Mouse (Mus musculus): ENCODE data around the gene Zfp518a.

Zfp518a gene

GRCm38 (mm10) chr19:40894519-40895392 lies at the start of gene Zfp518a:
TSS of gene Zfp518a (plus strand) at chr19:40894705.
- peak; percentile 82 for DNase-seq

DNA sequence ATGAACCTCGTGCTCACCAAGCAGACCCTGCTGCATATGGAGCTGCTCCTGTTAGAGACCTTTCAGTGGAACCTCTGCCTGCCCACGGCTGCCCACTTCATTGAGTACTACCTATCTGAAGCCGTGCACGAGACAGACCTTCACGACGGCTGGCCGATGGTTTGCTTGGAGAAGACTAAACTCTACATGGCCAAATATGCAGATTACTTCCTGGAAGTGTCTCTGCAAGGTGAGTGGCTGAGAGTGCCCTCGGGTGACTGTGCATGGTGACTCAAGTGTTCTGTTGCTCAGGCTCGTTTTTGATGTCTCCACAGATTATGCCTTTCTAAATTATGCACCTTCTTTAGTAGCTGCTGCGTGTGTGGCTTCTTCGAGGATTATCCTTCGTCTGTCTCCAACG lies 49.8 kb upstream of the Zfp518a start:
- no peak for DNase-seq

- no peak for DNase-seq
Observed at GRCm38 (mm10) chr19:40849391-40849790, 45.1 kb upstream of the Zfp518a start.

GRCm38 (mm10) chr19:40859555-40859954 lies 35.0 kb upstream of the Zfp518a start:
- DNase-seq, result no peak

DNA sequence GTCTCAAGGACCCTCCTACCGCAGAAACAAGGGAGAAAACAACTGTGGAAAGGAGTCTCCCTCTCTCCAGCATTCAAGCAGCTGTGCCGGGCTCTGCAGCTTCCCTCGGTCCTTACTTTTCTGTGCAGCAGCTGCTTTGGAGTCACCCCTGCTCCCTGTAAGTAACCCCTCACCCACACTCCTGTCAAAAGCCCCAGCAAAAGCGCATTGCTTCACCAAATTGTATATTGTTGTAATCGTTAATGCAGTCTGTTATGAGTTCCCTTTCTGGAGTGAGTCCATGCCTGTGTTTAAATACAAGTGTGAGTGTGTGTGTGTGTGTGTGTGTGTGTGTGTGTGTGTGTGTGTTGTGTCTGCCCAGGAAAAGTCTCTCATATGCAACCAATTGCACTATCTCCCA lies 26.2 kb upstream of the Zfp518a start:
- DNase-seq, result no peak

- no peak for DNase-seq
Observed at GRCm38 (mm10) chr19:40869425-40870105, 24.9 kb upstream of the Zfp518a start.

GRCm38 (mm10) chr19:40872955-40873665 lies 21.4 kb upstream of the Zfp518a start:
- peak; percentile 82 for DNase-seq

GRCm38 (mm10) chr19:40881700-40882099 lies 12.8 kb upstream of the Zfp518a start:
- DNase-seq, result no peak

GRCm38 (mm10) chr19:40888887-40889286 lies 5.6 kb upstream of the Zfp518a start:
- DNase-seq, result no peak

DNA sequence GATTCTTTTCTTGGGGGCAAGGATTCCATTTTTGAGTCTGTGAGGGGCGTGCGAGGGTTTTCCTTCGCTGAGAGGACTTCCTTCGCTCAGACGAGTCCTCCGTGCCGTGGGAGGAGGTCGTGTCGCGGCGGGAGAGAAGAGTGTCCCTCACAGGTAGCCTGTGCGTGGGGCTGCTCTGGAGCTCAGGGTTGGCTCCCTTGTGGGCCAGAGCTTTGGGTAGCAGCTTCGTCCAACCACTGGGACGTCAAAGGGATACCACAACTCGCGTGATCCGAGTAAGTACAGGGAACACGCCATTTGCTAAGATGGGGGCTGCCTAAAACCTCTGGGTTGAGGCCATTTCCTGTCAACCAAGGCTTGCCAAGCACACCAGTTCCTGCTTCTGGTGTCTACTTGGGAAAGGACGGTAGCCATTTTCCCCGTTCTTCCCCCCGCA lies 416 bp upstream of the Zfp518a start:
- DNase-seq, result no peak

DNA sequence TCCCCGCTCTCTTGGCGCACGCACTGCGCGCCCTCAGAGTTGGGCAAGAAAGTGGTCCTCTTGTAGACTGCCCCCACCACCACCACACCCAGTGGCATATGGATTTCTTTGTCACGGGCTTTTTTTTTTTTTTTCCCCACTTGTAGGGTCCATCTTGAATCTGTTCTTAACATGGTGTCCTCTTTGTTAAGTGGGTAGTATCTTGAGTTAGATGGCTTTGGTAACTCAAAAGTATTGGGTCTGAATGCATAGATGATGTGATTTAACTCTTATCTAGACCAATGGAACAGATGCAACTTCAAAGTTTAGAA lies 843 bp downstream of the Zfp518a start:
- DNase-seq, result no peak

- DNase-seq, result no peak
Observed at GRCm38 (mm10) chr19:40931581-40932369, 37.3 kb downstream of the Zfp518a start.

- no peak for DNase-seq
Observed at GRCm38 (mm10) chr19:40935376-40935775, 40.9 kb downstream of the Zfp518a start.

DNA sequence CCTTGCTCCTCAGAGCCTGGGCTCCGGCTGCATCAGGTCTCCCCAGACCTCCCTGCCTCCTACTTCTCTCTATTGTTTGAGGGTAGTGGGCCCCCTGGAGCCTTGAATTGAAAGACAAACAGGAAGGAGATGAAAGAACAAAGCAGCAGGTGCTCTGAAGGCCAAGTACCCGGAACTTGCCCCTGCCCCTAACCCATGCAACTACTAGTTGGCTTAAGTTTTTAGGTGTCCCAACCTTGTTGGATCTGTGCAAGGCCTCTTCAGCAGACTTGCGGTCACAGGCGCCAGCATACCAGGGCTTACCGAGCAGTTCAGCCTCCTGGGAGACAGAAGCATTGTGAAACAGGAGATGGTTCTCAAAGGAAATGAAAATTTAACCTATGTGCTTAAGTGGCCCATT lies 41.5 kb downstream of the Zfp518a start:
- no peak for DNase-seq

DNA sequence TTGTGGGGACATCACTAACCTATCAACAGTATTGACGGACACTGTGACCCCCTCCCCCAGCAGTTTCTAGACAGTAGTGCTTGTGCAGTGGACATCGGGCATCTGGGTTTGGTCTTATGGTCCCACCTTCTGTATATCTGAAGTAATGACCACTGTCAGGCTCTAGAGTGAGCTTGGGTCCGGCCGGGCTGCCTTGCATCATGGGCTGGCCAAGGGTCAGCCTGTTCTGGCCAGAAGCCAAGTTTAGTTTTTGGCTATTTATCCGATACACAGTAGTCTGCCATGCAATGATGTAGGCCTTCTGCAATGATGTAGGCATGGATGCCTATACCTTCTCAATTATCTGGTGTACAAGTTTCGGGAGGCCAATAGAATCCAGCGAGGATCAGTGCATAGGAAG lies 49.0 kb downstream of the Zfp518a start:
- DNase-seq, result no peak

DNA sequence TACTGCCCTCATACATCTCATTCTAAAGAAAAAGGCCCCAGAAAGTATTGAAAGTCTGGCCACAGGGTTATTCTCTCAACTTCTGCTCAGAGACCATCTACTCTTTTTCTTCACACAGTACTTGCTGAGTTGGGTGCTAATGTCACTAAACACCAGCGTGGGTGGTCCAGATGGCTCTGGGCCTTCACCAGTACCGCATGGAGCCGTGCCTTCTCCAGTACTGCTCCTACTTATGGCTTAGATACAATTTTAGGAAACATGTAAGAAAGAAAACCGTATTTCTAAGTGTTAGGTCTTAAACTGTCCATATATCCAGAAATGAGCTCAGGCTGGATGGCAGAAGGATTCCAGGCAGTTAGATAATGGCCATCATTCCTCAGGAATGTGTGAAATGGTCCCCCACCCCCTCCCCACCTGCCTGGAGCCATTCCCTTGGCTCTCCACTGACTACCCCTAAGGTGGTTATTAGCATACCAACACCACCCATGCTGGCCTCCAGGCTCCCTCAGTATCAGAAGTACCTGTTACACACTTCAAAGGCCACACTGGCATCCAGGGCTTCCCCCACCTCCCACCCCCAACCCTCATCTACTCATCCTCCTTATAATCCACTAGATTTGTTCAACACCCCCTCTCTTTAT lies 52.6 kb downstream of the Zfp518a start:
- no peak for DNase-seq

- DNase-seq, result no peak
Observed at GRCm38 (mm10) chr19:40958981-40959380, 64.5 kb downstream of the Zfp518a start.

DNA sequence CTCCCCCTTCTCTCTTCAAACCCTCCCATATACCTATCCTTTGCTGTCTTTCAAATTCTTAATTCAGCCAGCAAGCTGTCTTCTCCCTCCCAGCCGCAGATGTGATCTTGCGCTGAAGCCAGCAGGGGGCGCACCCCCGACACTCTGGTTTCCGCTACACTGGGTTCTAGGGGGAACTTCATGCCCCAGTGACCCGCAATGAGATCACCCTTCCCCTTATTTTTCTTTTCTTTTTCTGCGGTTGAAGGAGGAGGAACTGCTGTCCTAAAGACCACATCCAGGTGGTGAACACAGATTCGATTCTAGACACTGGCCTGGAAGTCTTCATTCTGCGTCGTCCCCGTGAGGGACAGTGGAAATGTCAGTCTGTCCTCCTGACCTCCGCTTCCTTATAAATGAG lies 68.5 kb downstream of the Zfp518a start:
- DNase-seq, result no peak

DNA sequence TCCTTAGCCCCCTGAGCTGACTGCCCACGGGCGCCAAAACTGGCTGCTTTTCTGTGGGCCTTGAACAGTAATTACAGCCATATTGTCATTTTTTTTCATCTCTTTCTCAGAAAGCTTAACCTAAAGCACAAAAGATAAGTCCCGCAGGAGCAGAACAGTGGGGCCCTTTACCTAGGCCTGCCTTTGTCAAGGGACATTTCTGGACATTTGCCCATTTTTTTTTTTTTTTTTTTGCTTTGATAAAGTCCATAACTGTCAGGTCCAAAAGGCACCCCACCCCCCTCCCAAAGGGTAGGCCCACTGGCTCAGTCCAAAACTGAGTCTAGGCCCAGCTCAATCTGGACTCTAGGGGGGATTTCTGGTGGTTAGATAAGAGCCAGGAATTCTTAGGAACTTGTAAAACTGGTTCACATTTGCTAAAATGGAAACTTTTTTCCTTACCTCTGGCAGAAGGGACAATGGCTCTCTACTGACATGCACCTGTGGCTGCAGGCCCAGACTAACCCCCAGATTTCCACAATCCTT lies 69.9 kb downstream of the Zfp518a start:
- no peak for DNase-seq

GRCm38 (mm10) chr19:40964936-40965850 lies 70.7 kb downstream of the Zfp518a start:
- DNase-seq, result no peak

All from kidney, adult 11 months (tissue).